Mouse (Mus musculus): ENCODE results near the gene Them5.

The Them5 gene

GRCm38 (mm10) chr3:94372038-94372437 is 30.1 kb downstream of the Them5 start:
- no peak for DNase-seq (ENCODE audit: low spot score)

- DNase-seq (ENCODE audit: low spot score) = peak; percentile 55
Observed at GRCm38 (mm10) chr3:94372641-94373040, 30.7 kb downstream of the Them5 start, which contains the start of gene Rorc. Gene Rorc (plus strand): TSS chr3:94372794.

DNA sequence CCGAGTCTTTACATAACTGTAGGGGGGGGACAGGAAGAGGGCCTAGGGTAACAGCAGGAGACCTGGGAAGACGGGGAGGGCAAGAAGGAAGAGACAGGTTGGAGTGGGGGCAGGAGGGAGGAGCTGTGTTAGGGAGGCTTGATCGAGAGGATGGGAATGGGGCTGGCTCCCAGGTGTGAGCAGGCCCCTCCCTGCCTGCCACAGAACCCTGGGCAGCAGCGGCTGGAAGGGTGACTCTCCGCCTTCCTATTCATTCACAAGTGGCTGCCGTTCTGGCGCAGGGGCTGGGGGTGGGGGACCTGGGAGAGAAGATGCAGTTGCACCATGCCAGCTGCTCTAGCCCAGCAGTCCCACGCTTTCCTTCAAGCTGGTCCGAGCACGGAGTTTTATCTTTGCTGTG is 31.2 kb downstream of the Them5 start:
- DNase-seq (ENCODE audit: low spot score) = no peak

DNA sequence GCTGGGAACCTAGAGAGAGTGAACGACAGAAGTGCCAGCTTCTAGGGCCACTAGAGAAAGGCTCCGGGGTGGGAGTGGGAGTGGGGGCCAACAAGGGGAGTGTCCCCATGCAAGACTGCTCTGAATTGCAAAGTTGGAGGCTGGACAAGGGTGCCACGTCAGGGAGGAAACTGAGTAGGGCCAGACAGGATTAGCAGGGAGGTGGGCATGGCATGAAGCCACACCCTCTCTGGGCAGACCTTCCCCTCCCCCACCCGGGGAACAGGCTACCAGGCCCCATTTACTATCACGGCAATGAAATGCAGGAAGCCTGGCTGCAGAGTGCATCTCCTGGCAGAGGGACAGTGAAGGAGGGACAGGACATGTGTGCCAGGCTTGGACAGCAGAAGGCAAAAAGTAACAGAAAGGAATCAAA is 31.7 kb downstream of the Them5 start:
- DNase-seq (ENCODE audit: low spot score) = peak; percentile 48

DNA sequence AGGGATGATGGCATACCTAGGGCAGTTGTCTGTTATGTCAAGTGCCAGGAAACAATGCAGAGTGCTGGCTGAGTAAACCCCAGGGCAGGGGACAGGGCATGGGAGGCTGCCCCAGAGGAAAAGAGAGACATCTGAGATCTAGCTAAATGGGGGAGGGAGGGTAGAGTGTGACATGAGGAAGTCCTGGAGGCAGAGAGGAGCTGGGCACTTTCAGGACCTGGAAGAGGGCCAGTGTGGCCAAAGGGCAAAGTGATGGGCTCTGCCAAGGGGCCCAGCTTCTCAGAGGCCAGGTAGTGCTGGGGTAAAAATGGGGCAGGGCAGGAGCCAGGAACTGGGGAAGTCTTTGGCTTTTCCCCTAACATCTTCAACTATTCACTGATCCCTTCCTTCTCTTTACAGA is 32.7 kb downstream of the Them5 start:
- DNase-seq (ENCODE audit: low spot score) = no peak

DNA sequence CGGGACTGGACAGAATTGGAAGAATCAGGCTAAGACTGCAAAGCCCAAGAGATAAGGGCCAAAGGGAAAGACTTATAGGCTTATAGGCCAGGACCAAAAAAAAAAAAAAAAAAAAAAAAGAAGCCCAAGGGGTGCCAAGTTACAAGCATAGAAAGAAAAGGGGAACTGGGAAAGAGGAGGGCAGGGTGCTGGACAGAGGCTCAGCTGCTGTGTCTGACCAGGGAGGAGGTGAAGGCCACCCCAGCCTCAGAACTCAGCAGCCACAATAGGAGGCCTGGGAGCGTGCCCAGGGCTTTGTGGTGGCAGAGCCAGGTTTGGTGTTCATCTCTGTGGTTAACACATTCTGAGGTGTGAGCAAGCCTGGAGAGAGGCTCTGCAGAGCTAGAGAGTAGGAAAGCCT is 33.2 kb downstream of the Them5 start:
- no peak for DNase-seq (ENCODE audit: low spot score)

DNA sequence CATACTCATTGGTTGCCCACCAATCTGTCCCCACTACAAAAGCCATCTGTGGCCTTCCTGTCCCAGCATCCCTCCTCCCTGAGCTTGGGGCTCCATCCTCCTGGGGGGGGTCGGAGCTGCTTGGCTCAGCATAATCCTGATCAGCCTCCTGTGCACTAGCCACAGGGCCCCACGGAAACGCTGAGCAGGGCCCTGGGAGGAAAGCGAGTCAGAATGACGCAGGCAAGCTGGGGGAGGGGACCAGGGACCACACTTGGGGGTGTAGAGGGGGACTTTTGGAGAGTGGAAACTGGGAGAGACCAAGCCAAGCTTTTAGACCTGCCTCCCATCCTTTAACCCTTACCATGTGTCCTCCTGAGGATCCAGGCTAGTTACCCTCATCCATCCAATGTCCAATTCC is 34.0 kb downstream of the Them5 start:
- DNase-seq (ENCODE audit: low spot score) = no peak

GRCm38 (mm10) chr3:94377028-94377923 is 35.4 kb downstream of the Them5 start:
- DNase-seq (ENCODE audit: low spot score) = no peak

DNA sequence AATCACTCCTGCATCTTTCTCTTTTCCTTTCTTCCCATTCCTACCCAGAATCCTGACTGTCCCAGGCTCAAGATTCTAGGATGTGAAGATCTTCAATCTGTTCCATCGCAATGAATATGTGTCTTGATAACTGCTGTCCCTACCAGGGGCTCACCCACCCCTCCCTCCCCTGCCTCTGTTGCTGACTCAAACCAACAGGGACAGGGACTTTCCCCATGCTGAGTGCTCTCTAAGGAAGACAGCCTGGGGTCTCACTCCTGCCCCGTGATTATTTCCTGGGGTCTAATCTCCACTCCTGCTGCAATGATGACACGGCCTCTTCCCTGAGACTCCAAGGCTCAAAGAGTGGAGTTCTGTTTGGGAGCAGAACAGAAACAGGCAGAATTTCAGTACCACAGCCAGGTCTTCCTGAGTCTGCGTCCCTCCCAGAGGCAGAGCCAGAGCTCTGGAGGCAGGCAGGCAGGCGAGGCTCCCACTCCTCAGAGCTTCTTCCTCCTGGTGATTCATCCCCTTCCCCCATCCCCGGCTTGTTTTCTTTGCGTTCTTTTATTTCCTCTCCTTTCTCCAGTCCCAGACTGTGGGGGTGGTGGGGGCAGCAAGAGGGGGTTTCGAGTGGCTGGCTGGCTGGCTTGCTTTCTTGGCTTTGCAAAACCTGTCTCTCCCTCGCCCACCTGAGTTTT is 38.1 kb downstream of the Them5 start:
- DNase-seq (ENCODE audit: low spot score) = no peak

DNA sequence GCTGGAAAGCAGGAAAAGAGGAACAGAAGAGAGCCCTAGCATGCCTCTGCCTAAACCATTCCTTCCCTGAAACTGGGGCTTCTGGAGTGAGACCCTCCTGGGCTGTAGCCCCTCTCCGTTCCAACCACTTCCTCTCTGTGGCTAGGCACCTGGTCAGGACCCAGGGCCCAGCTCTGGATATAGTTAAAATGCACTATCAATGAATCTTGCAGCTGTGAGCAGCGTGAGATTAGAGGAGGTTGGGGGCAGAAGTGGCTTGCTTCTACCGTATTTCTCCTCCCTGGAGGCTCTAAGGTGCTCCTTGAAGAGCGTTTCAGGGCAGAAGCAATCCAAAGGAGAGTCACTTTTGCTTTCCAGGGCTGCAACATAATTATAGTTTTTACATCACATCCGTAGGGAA is 40.4 kb downstream of the Them5 start:
- no peak for DNase-seq (ENCODE audit: low spot score)

GRCm38 (mm10) chr3:94383476-94383875 is 41.6 kb downstream of the Them5 start:
- no peak for DNase-seq (ENCODE audit: low spot score)

GRCm38 (mm10) chr3:94386671-94387070 is 44.8 kb downstream of the Them5 start:
- no peak for DNase-seq (ENCODE audit: low spot score)

- DNase-seq (ENCODE audit: low spot score) = no peak
Observed at GRCm38 (mm10) chr3:94387391-94387790, 45.5 kb downstream of the Them5 start.

DNA sequence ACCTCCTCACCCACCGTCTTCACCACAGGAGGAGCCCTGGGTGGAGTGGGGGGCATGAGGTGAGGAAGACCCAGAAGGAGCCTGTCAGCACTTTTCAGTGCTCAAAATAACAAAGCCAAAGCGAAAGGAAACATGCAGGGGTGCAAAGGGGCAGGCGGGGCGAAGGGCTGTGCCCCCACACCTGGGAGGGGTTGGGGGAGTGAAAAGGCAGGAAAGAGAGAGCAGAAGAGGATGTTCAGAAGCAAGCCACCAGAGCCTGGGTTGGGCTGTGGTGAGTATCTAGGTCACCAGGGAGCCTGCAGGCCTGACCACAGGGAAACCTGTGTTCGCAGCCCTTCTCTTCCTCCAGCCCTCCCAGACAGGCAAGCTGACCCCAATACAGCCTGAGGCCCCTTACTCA is 46.1 kb downstream of the Them5 start:
- DNase-seq (ENCODE audit: low spot score) = no peak

DNA sequence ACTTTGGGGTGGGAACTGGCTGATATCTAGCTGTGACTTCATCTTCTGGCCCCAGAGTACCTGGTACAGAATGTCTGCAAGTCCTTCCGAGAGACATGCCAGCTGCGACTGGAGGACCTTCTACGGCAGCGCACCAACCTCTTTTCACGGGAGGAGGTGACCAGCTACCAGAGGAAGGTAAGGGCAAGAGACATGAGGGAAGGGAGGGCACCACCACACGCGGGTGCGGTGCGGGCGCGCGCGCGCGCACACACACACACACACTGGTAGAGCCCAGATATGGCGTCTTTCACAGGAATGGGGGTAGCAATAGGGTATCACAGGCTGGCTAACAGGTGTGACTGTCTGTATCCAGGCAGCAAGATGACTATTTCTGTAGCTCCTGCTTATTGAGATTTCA is 47.5 kb downstream of the Them5 start:
- DNase-seq (ENCODE audit: low spot score) = no peak

DNA sequence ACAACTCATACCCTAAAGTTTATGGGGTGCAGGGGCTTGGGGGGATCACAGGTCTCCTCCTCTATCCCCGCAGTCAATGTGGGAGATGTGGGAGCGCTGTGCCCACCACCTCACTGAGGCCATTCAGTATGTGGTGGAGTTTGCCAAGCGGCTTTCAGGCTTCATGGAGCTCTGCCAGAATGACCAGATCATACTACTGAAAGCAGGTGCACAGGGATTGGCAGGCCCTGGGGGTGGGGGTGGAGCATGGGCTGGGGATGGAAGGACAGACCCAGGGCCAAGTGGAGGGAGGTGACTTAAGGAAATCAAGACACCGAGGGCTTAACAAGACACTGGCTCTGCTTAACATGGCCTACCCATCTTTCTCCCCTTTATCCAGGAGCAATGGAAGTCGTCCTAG is 49.1 kb downstream of the Them5 start:
- DNase-seq (ENCODE audit: low spot score) = no peak

- no peak for DNase-seq (ENCODE audit: low spot score)
Observed at GRCm38 (mm10) chr3:94392128-94392527, 50.2 kb downstream of the Them5 start.

- DNase-seq (ENCODE audit: low spot score) = no peak
Observed at GRCm38 (mm10) chr3:94393049-94393448, 51.1 kb downstream of the Them5 start.

- no peak for DNase-seq (ENCODE audit: low spot score)
Observed at GRCm38 (mm10) chr3:94396336-94396735, 54.4 kb downstream of the Them5 start.

DNA sequence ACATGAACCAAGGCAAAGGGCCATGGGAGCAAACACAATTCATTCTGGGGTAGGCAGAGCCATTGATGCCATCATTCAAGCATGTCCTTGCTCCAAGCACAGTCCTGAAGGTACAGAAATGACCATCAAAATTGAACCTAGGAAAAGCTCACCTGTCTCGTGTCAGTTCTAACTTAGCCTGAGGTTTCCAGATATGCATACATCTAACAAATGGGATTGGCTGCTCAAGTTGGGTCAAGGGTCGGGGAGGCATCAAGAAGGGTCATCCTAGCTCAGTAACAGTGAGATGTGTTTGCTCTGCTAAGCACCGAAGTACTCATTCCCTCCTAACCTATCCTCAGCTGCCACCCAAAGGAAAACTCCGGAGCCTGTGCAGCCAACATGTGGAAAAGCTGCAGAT is 55.0 kb downstream of the Them5 start:
- DNase-seq (ENCODE audit: low spot score) = no peak
